Mouse (Mus musculus): ENCODE results near the gene Gm33543. TPM values are rescaled to one million over a fixed set of nuclear protein-coding genes. Genes with fewer than 3 reads are reported as not detected.

The Gm33543 gene
- polyA plus RNA-seq, 1 experiment: 0.30 TPM

DNA sequence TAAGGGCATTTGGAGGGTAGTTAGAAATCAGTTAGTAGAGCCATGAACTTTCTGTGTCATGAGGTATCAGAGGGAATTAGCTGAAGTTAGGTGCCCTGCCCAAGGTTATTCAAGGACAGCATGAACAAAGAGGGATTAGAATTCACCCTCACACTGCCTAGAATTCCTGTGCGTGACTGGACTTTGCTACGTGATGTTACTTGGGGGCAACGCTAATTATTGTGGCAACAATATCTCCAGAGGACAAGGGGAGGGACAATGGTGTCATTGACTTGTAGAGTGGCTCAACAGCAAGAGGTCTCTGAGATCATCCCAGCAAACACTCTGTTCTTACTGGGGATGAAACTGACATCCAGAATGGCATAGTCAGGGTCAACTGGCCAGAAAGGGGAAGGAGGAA, 2.9 kb downstream of the Gm33543 start:
- no peak overlapping the region for H3K4me3 ChIP-seq (ENCODE audit: control insufficient read depth, insufficient read depth, low read length)
- H3K27me3 ChIP-seq (ENCODE audit: control insufficient read depth, insufficient read depth, low read length): no peaks in the 10 kb centered on the region
- no peaks in the 10 kb centered on the region for H3K4me1 ChIP-seq (replicated peaks; ENCODE audit: control insufficient read depth, insufficient read depth, low read length)
- no peak overlapping the region for H3K27ac ChIP-seq (ENCODE audit: control insufficient read depth, insufficient read depth, low read length)
- WGBS: 99% methylated on average over 3 of the region's 3 CpGs
- no peak for DNase-seq
- no peak for TF ChIP-seq CTCF (IDR thresholded peaks at IDR 0.05; ENCODE audit: borderline replicate concordance, control insufficient read depth, extremely low read depth, insufficient read depth, low read length, poor library complexity)
- no peak for TF ChIP-seq POLR2A (IDR thresholded peaks at IDR 0.05; ENCODE audit: control insufficient read depth, extremely low read depth, insufficient read depth, low read length, poor library complexity)
- no peaks in the 10 kb centered on the region for H3K36me3 ChIP-seq (ENCODE audit: control insufficient read depth, insufficient read depth, low read length)

DNA sequence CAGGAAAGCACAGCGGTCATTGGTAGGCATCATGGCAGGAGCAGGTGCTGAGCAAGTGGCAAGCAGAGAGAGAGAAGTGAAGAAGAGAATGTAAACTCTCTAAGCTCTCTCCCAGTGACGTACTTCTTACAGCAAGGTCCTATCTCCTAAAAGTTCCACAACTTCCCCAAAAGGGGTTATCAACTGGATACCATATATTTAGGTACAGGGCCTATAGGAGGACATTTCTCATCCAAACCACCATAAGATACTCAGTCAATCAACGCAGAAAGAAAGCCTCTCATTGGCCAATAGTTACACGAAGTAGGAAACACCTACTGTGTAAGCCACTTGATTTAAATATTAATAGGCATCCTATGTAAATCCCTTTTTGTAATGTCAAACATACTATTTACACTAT, 3.7 kb downstream of the Gm33543 start:
- no peaks in the 10 kb centered on the region for H3K27me3 ChIP-seq (ENCODE audit: control insufficient read depth, insufficient read depth, low read length)
- TF ChIP-seq POLR2A (IDR thresholded peaks at IDR 0.05; ENCODE audit: control insufficient read depth, extremely low read depth, insufficient read depth, low read length, poor library complexity) (no peak), CTCF (IDR thresholded peaks at IDR 0.05; ENCODE audit: borderline replicate concordance, control insufficient read depth, extremely low read depth, insufficient read depth, low read length, poor library complexity) (no peak)
- H3K4me3 ChIP-seq (ENCODE audit: control insufficient read depth, insufficient read depth, low read length): no peak overlapping the region
- no peak for DNase-seq
- 92% methylated on average over 4 of the region's 4 CpGs for WGBS
- no peak overlapping the region for H3K27ac ChIP-seq (ENCODE audit: control insufficient read depth, insufficient read depth, low read length)
- H3K4me1 ChIP-seq (replicated peaks; ENCODE audit: control insufficient read depth, insufficient read depth, low read length): no peaks in the 10 kb centered on the region
- no peaks in the 10 kb centered on the region for H3K36me3 ChIP-seq (ENCODE audit: control insufficient read depth, insufficient read depth, low read length)

DNA sequence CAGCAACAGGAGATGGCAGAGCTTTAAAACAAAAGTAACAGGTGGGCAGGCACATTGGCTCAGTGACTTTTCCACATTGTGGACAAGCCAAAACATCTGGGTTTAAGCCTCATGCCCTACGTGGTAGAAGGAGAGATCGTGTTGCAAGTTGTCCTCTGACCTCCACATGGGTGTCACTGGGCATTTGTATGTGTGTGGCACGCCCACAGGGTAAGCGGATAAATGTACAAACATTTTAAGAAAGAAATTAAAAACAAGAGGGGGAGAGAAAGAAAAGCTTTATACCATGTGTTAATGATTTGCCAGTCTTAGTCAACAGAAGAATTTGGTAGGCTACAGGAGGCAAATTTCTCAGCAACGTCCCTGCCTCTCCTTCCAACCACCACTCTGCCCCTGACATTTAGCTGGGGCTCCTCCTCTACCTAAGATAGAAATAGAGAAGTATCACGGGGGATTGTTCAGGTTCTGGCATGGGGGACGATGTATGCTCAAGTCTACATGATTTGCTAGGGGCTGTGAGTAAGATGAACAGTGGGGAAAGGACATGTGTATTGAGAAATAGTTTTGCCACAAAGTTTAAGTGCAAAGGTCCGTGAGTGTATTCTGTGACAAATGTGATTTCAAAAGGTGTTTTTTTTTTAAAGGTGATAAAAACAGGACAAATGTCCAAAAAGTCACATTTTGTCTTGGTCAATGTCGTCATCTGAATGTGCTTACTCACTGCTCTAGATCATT, 6.0 kb downstream of the Gm33543 start:
- Histone ChIP-seq H3K27ac (ENCODE audit: control insufficient read depth, insufficient read depth, low read length) (no peak overlapping the region), H3K36me3 (ENCODE audit: control insufficient read depth, insufficient read depth, low read length) (no peaks in the 10 kb centered on the region), H3K27me3 (ENCODE audit: control insufficient read depth, insufficient read depth, low read length) (no peaks in the 10 kb centered on the region), H3K4me1 (replicated peaks; ENCODE audit: control insufficient read depth, insufficient read depth, low read length) (no peaks in the 10 kb centered on the region), H3K4me3 (ENCODE audit: control insufficient read depth, insufficient read depth, low read length) (no peak overlapping the region)
- DNase-seq: no peak
- no peak for TF ChIP-seq POLR2A (IDR thresholded peaks at IDR 0.05; ENCODE audit: control insufficient read depth, extremely low read depth, insufficient read depth, low read length, poor library complexity)
- no peak for TF ChIP-seq CTCF (IDR thresholded peaks at IDR 0.05; ENCODE audit: borderline replicate concordance, control insufficient read depth, extremely low read depth, insufficient read depth, low read length, poor library complexity)
- WGBS: 80% methylated on average over 9 of the region's 9 CpGs

DNA sequence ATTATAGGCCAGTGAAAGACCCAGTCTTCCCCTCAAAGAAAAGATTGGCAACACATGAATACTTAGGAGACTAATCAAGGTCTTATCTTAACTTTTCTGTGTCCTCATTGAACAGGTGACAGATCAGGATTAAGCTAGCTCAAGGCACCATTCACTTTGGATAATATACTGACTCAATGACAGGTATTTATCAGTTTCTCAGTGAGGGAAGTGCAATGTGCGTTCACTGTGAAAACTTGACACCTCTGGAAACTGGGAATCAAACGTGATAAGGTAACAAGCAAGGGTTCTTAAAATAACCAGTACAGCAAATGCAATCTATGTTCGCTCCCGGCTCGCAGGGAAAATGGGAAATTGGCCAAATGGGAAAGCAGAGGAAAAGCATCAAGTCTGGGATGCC, 11.8 kb downstream of the Gm33543 start:
- Histone ChIP-seq H3K27me3 (ENCODE audit: control insufficient read depth, insufficient read depth, low read length) (no peaks in the 10 kb centered on the region), H3K4me3 (ENCODE audit: control insufficient read depth, insufficient read depth, low read length) (no peak overlapping the region), H3K27ac (ENCODE audit: control insufficient read depth, insufficient read depth, low read length) (no peak overlapping the region), H3K36me3 (ENCODE audit: control insufficient read depth, insufficient read depth, low read length) (no peaks in the 10 kb centered on the region), H3K4me1 (replicated peaks; ENCODE audit: control insufficient read depth, insufficient read depth, low read length) (no peaks in the 10 kb centered on the region)
- 95% methylated on average over 5 of the region's 5 CpGs for WGBS
- no peak for DNase-seq
- TF ChIP-seq POLR2A (IDR thresholded peaks at IDR 0.05; ENCODE audit: control insufficient read depth, extremely low read depth, insufficient read depth, low read length, poor library complexity) (no peak), CTCF (IDR thresholded peaks at IDR 0.05; ENCODE audit: borderline replicate concordance, control insufficient read depth, extremely low read depth, insufficient read depth, low read length, poor library complexity) (no peak)

DNA sequence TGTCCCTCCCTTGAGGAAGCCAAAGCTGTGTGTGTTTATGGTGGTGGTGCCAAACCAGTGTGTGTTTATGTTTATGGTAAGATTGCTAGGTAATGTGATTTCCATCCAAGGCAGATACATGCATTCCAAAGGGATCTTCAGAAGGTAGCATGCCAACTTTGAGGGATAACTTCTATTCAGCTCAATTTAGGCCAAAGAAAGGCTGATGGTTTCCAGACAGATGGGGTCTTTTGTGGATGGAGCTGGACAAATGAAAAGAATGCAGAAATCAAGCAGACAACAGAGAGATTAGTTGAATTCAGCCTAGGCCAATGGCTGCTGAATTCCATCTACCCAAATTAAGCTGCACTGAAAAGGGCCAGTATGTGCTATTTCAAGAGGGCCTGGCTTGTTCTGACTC, 13.3 kb downstream of the Gm33543 start:
- Histone ChIP-seq H3K27me3 (ENCODE audit: control insufficient read depth, insufficient read depth, low read length) (no peaks in the 10 kb centered on the region), H3K4me3 (ENCODE audit: control insufficient read depth, insufficient read depth, low read length) (no peak overlapping the region), H3K4me1 (replicated peaks; ENCODE audit: control insufficient read depth, insufficient read depth, low read length) (no peaks in the 10 kb centered on the region), H3K36me3 (ENCODE audit: control insufficient read depth, insufficient read depth, low read length) (no peaks in the 10 kb centered on the region), H3K27ac (ENCODE audit: control insufficient read depth, insufficient read depth, low read length) (no peak overlapping the region)
- DNase-seq: no peak
- TF ChIP-seq CTCF (IDR thresholded peaks at IDR 0.05; ENCODE audit: borderline replicate concordance, control insufficient read depth, extremely low read depth, insufficient read depth, low read length, poor library complexity): no peak

DNA sequence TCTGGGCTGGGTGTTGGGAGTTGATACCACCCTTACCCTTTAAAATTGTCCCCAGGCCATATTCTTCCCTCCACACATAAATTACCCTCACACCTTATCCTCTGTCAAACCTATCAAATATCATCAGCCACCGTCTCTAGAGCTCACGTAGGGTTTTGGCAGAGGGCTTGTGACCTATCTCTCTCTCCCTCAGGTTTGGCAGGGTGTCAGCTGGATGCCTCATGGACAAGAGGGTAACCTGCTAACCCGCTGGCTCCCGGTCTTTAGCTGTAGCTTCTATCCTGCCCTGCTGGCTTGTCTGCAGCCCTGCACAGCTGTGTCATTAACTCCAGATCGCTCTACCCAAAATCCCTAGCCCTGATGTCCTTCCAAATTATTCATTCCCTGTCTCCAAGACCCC, 14.4 kb downstream of the Gm33543 start:
- H3K4me3 ChIP-seq (ENCODE audit: control insufficient read depth, insufficient read depth, low read length): no peak overlapping the region
- DNase-seq: no peak
- no peaks in the 10 kb centered on the region for H3K27me3 ChIP-seq (ENCODE audit: control insufficient read depth, insufficient read depth, low read length)
- no peak overlapping the region for H3K27ac ChIP-seq (ENCODE audit: control insufficient read depth, insufficient read depth, low read length)
- H3K4me1 ChIP-seq (replicated peaks; ENCODE audit: control insufficient read depth, insufficient read depth, low read length): no peaks in the 10 kb centered on the region
- no peaks in the 10 kb centered on the region for H3K36me3 ChIP-seq (ENCODE audit: control insufficient read depth, insufficient read depth, low read length)
- WGBS: 91% methylated on average over 5 of the region's 5 CpGs
- TF ChIP-seq POLR2A (IDR thresholded peaks at IDR 0.05; ENCODE audit: control insufficient read depth, extremely low read depth, insufficient read depth, low read length, poor library complexity): no peak
- no peak for TF ChIP-seq CTCF (IDR thresholded peaks at IDR 0.05; ENCODE audit: borderline replicate concordance, control insufficient read depth, extremely low read depth, insufficient read depth, low read length, poor library complexity)

DNA sequence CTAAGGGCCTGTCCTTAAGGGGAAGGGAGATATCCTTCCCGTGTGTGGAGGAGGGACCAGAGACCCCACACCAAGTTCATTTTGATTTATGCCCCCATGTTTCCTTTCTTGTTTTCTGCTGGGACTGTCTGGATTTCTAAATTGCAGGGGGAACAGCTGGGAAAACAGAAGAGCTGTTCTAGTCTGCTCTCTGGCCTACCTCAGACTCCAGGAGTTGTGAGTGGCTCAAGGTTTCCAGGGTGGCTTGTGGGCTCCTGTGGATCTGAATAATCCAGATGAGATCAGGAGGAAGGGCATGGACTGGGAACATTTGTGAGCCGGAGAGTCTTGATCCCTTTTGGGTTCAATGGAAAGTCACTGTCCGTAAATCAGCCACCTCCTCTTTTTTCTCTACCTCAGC, 17.1 kb downstream of the Gm33543 start:
- TF ChIP-seq POLR2A (IDR thresholded peaks at IDR 0.05; ENCODE audit: control insufficient read depth, extremely low read depth, insufficient read depth, low read length, poor library complexity) (no peak), CTCF (IDR thresholded peaks at IDR 0.05; ENCODE audit: borderline replicate concordance, control insufficient read depth, extremely low read depth, insufficient read depth, low read length, poor library complexity) (no peak)
- WGBS: 84% methylated on average over 3 of the region's 3 CpGs
- Histone ChIP-seq H3K36me3 (ENCODE audit: control insufficient read depth, insufficient read depth, low read length) (no peaks in the 10 kb centered on the region), H3K4me1 (replicated peaks; ENCODE audit: control insufficient read depth, insufficient read depth, low read length) (no peaks in the 10 kb centered on the region), H3K27me3 (ENCODE audit: control insufficient read depth, insufficient read depth, low read length) (no peaks in the 10 kb centered on the region), H3K4me3 (ENCODE audit: control insufficient read depth, insufficient read depth, low read length) (no peak overlapping the region), H3K27ac (ENCODE audit: control insufficient read depth, insufficient read depth, low read length) (no peak overlapping the region)
- DNase-seq: no peak
